Mouse (Mus musculus) E14TG2a.4 (cell line): ENCODE data around the gene Brpf3.

Experiments
- CTCF ChIP-seq: conservative IDR thresholded peaks from 2 replicates; pipeline ENCODE4 v1.5.1; 2014; ENCODE audit warnings: low read length
- POU5F1 ChIP-seq: IDR thresholded peaks from 2 replicates; pipeline ENCODE4 v1.6.1; 2014; ENCODE audit warnings: low read length, borderline replicate concordance

- TF ChIP-seq CTCF (no peak), POU5F1 (no peak)
Measured at GRCm38 (mm10) chr17:28766781-28767515, 33.9 kb upstream of the Brpf3 start.
